Mouse (Mus musculus) ES-E14 (cell line): ENCODE data around the gene Pcgf1. TPM values are rescaled to one million over a fixed set of nuclear protein-coding genes. Genes with fewer than 3 reads are reported as not detected.

Experiments used
- DNase-seq: peaks from one replicate; pipeline ENCODE4 v3.0.0-alpha.2; 2013; ENCODE audit warnings: low read depth, low spot score
- H3K27ac ChIP-seq: 2 replicates; pipeline ENCODE4 v1.5.1; 2012; ENCODE audit warnings: low read depth, mild to moderate bottlenecking, low read length, moderate library complexity, mixed read lengths; ENCODE audit not compliant: poor library complexity, insufficient read depth, severe bottlenecking
- H3K36me3 ChIP-seq: 2 replicates; pipeline ENCODE4 v1.6.1; 2012; ENCODE audit warnings: mild to moderate bottlenecking, low read length, moderate library complexity, mixed read lengths; ENCODE audit not compliant: control insufficient read depth, poor library complexity, insufficient read depth, severe bottlenecking
- H3K4me1 ChIP-seq, 2 experiments: fragments of 150-350 bp in 1 of 2; sonication (generic) in 1 of 2; 2 replicates each; pipeline ENCODE4 v1.6.1; 2012; ENCODE audit warnings: low read length in 2 of 2, mild to moderate bottlenecking in 1 of 2, mixed read lengths in 1 of 2; ENCODE audit not compliant: control insufficient read depth in 2 of 2, insufficient read depth in 2 of 2, poor library complexity in 1 of 2
- H3K4me3 ChIP-seq, 2 experiments: fragments of 150-350 bp in 1 of 2; sonication (generic) in 1 of 2; 2 replicates each; pipeline ENCODE4 v1.5.1; 2012; ENCODE audit warnings: low read length in 2 of 2, low read depth in 1 of 2, mild to moderate bottlenecking in 1 of 2, mixed read lengths in 1 of 2; ENCODE audit not compliant: insufficient read depth in 1 of 2, poor library complexity in 1 of 2, severe bottlenecking in 1 of 2
- H3K9ac ChIP-seq: 2 replicates; pipeline ENCODE4 v1.6.1; 2012; ENCODE audit warnings: low read depth, mild to moderate bottlenecking, low read length, mixed read lengths; ENCODE audit not compliant: poor library complexity, insufficient read depth, severe bottlenecking
- H3K9me3 ChIP-seq: fragments of 150-350 bp; sonication (generic); 2 replicates; pipeline ENCODE4 v1.6.1; 2012; ENCODE audit warnings: low read depth, mild to moderate bottlenecking, low read length; ENCODE audit not compliant: control insufficient read depth, insufficient read depth
- CHD2 ChIP-seq: IDR thresholded peaks from 2 replicates; pipeline ENCODE4 v1.6.1; 2014; ENCODE audit warnings: mild to moderate bottlenecking, low read depth, low read length, inconsistent platforms
- HCFC1 ChIP-seq: IDR thresholded peaks from 2 replicates; pipeline ENCODE4 v1.6.1; 2012; ENCODE audit warnings: low read length, inconsistent platforms, borderline replicate concordance; ENCODE audit not compliant: insufficient read depth
- MAFK ChIP-seq: IDR thresholded peaks from 2 replicates; pipeline ENCODE4 v1.6.1; 2014; ENCODE audit warnings: mild to moderate bottlenecking, low read depth, low read length, inconsistent platforms; ENCODE audit not compliant: insufficient read depth
- ZC3H11A ChIP-seq: IDR thresholded peaks from 2 replicates; pipeline ENCODE4 v1.6.1; 2012; ENCODE audit warnings: low read depth, mild to moderate bottlenecking, inconsistent platforms, low read length, borderline replicate concordance
- ZNF384 ChIP-seq: IDR thresholded peaks from 2 replicates; pipeline ENCODE4 v1.6.1; 2012; ENCODE audit warnings: low read depth, low read length, inconsistent platforms
- in situ Hi-C, 2 experiments: fragments of 600-800 bp; cut with MboI; formaldehyde crosslinking; loops; one replicate each; pipeline ENCODE4 v1.15.1; 2025; ENCODE audit warnings: low sequenced_read_pairs in 2 of 2, inconsistent platforms in 1 of 2; ENCODE audit not compliant: unreplicated experiment in 2 of 2
- total RNA-seq: library from RNA; depleted of rRNA; stranded (reverse); fragments of 300-350 nt; gene quantifications from 2 replicates; pipeline ENCODE4 v1.2.3, GENCODE M21; 2012

Pcgf1 gene
- total RNA-seq, 1 experiment: 12.7 TPM

DNA sequence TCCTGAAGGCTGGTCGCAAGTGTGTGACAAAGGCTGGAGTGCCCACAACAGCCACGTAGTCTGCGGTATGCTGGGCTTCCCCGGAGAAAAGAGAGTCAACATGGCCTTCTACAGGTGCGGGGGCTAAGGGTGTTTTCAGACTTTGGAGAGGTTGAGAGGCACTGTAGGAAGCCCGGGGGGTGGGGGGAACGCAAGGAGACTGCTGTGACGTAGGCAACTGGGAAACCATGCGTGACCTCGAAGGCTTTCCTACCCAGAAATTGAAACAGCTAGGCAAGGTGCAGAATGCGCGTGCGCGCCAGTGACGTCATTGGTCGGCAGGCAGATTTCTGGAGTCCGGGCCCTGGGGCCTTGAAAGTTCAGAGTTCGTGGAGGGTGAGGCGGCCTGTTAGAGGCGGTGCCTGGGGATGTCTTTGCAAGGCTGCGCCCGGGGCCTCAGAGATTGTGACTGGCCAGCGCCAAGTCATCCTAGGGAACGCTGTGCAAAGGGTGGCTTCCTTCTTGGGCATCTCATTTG, 39.1 kb upstream of the Pcgf1 start:
- H3K9me3 ChIP-seq: no peaks in the 10 kb centered on the region
- peaks cover 4 to 7% of the 10 kb centered on the region in 2 experiments; a peak in 1 of 4 replicates for H3K4me1 ChIP-seq
- in situ Hi-C loops: no loop called here
- no peak overlapping the region for H3K9ac ChIP-seq
- TF ChIP-seq ZNF384: no peak
- peak; percentile 85 for TF ChIP-seq CHD2
- no peak overlapping the region for H3K4me3 ChIP-seq
- DNase-seq: peak; percentile 94
- H3K36me3 ChIP-seq: no peaks in the 10 kb centered on the region
- no peak overlapping the region for H3K27ac ChIP-seq

DNA sequence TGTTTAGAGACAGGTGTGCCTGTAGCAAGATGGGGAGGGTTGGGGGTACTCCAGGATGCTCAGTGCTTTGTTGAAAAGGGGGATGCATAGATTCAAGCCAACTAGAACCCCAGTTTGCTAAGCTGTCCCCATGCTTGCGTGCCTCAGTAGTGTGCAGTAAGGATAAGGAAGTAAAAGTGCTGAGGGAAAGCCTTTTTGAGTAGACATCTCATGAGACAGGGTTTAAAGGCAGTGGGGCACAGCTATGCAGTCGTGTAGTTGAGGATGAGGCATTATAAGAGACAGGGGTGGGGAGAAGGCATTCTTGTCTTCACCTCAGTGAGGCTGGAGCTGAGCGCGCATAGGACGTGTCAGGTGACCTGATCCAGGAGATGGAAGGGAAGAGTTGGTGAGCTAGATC, 37.1 kb upstream of the Pcgf1 start:
- H3K27ac ChIP-seq: no peak overlapping the region
- H3K4me1 ChIP-seq: peaks cover 5 to 7% of the 10 kb centered on the region in 2 experiments; a peak in 2 of 4 replicates
- H3K9me3 ChIP-seq: no peaks in the 10 kb centered on the region
- in situ Hi-C loops: no loop called here
- DNase-seq: no peak
- no peaks in the 10 kb centered on the region for H3K36me3 ChIP-seq
- TF ChIP-seq ZNF384 (no peak), ZC3H11A (no peak), MAFK (no peak), CHD2 (no peak), HCFC1 (no peak)
- no peak overlapping the region for H3K9ac ChIP-seq
- H3K4me3 ChIP-seq: no peak overlapping the region

DNA sequence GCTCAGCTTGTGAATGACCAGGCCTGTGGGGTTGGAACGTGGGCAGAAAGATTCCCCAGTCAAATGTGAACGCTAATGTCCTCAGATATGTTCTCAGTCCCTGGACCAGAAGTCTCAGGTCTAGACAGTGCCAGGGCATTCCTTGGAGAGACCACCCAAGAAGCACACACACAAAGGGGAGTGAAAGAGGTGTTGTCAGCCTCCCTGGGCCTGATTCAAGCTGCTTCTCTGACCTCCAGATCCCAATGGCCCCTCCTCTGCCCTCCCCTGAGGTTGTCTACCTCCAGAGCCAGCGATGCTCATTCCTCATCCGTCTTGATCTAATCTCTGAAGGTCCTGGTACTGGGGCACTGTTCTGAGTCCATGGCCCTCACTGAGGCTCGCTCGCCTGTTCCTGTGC, 34.1 kb upstream of the Pcgf1 start:
- H3K4me1 ChIP-seq: peaks cover 1 to 7% of the 10 kb centered on the region in 2 experiments; a peak in 2 of 4 replicates
- H3K36me3 ChIP-seq: no peaks in the 10 kb centered on the region
- H3K4me3 ChIP-seq: no peak overlapping the region
- no peak overlapping the region for H3K27ac ChIP-seq
- no peak for TF ChIP-seq CHD2
- TF ChIP-seq ZNF384: no peak
- TF ChIP-seq MAFK: no peak
- TF ChIP-seq ZC3H11A: no peak
- no peak for TF ChIP-seq HCFC1
- in situ Hi-C loops: no loop called here
- H3K9ac ChIP-seq: no peak overlapping the region
- H3K9me3 ChIP-seq: no peaks in the 10 kb centered on the region
- no peak for DNase-seq

DNA sequence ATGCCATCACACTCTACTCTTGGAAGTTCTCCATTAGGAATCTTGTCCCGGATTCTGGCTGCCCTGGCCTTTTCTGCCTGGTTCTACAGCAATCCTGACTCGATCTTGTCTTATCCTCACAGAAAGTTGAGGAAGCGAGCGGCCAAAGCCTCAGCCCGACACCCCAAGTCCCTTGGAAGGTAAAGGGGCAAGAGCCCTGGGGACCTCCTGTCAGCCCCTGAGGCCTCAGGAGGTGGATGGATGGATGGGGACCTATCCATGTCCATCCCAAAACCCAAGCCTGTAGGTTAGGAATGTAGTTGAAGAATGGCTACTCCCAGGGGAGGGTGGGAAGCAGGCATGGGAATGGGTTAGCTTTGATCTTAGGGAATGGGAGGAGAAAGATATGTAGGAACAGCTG, 33.7 kb upstream of the Pcgf1 start:
- DNase-seq: no peak
- Histone ChIP-seq H3K36me3 (no peaks in the 10 kb centered on the region), H3K4me3 (no peak overlapping the region), H3K27ac (no peak overlapping the region), H3K9me3 (no peaks in the 10 kb centered on the region), H3K4me1 (peaks cover 1 to 5% of the 10 kb centered on the region in 2 experiments; a peak in 2 of 4 replicates), H3K9ac (no peak overlapping the region)
- in situ Hi-C loops: no loop called here
- TF ChIP-seq ZC3H11A (no peak), MAFK (no peak), CHD2 (no peak), ZNF384 (no peak), HCFC1 (no peak)

DNA sequence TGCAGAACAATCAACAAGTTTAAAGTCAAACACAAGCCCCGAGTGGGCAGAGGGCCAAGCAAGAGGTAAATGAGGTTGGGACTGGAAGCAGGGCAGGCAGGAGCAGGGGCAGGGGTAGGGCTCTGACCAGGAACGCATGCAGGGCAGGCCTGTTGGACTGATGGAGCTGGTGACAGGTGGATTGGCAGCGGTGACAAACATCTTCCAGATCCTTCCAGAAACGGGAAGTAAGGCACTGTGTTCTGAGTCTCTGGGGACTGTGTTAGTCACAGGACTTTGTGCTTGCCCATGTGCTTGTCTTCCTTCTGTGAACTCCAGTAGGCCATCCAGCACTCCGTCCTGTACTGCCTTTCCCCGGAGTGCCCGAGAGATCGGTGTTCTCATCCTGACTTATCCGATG, 32.9 kb upstream of the Pcgf1 start:
- DNase-seq: no peak
- Histone ChIP-seq H3K36me3 (no peaks in the 10 kb centered on the region), H3K4me1 (peaks cover 1 to 3% of the 10 kb centered on the region in 2 experiments; a peak in 2 of 4 replicates), H3K9me3 (no peaks in the 10 kb centered on the region), H3K27ac (no peak overlapping the region), H3K4me3 (no peak overlapping the region), H3K9ac (no peak overlapping the region)
- in situ Hi-C loops: no loop called here
- no peak for TF ChIP-seq HCFC1
- no peak for TF ChIP-seq ZC3H11A
- TF ChIP-seq CHD2: no peak
- TF ChIP-seq ZNF384: no peak
- no peak for TF ChIP-seq MAFK
